Mouse (Mus musculus): ENCODE data around the gene Kiss1. TPM values are rescaled to one million over a fixed set of nuclear protein-coding genes. Genes with fewer than 3 reads are reported as not detected.

Gene Kiss1
- total and polyA plus RNA-seq, 3 experiments, result not detected

- no peak for TF ChIP-seq POLR2A (IDR thresholded peaks at IDR 0.05; ENCODE audit: control insufficient read depth in 1 of 2, insufficient read depth in 1 of 2, low read depth in 1 of 2, low read length in 2 of 2, poor library complexity in 1 of 2)
- peak; percentile 84 to 94 (median 86) for TF ChIP-seq CTCF (IDR thresholded peaks at IDR 0.05 in 2 of 3, conservative IDR thresholded peaks at IDR 0.05 in 1 of 3; ENCODE audit: control insufficient read depth in 1 of 3, insufficient read depth in 1 of 3, low read depth in 2 of 3, low read length in 3 of 3, poor library complexity in 1 of 3, severe bottlenecking in 1 of 3)
- no peak for TF ChIP-seq TBP (IDR thresholded peaks at IDR 0.05; ENCODE audit: low read depth, low read length)
- TF ChIP-seq GABPA (IDR thresholded peaks at IDR 0.05; ENCODE audit: low read depth, low read length), result no peak
- no peak for TF ChIP-seq NELFE (IDR thresholded peaks at IDR 0.05; ENCODE audit: low read depth, low read length)
- TF ChIP-seq TAL1 (IDR thresholded peaks at IDR 0.05; ENCODE audit: low read length), result no peak
- TF ChIP-seq USF1 (IDR thresholded peaks at IDR 0.05; ENCODE audit: low read depth, low read length), result no peak
- peak; percentile 88 for TF ChIP-seq ZC3H11A (IDR thresholded peaks at IDR 0.05; ENCODE audit: low read depth, low read length)
- no peak for TF ChIP-seq ZNF384 (IDR thresholded peaks at IDR 0.05; ENCODE audit: low read depth, low read length)
- TF ChIP-seq RAD21 (IDR thresholded peaks at IDR 0.05; ENCODE audit: low read depth, low read length), result peak; percentile 56
- TF ChIP-seq TCF12 (IDR thresholded peaks at IDR 0.05; ENCODE audit: low read depth, low read length), result no peak
- no peak for TF ChIP-seq ETS1 (IDR thresholded peaks at IDR 0.05; ENCODE audit: low read depth, low read length)
- 0 out of 2 replicates have a peak, but pooled peaks have one; percentile 21 for TF ChIP-seq HCFC1 (IDR thresholded peaks at IDR 0.05; ENCODE audit: low read depth, low read length)
- no peak for TF ChIP-seq MYC (IDR thresholded peaks at IDR 0.05; ENCODE audit: low read depth, low read length)
- TF ChIP-seq BHLHE40 (IDR thresholded peaks at IDR 0.05; ENCODE audit: borderline replicate concordance, low read depth, low read length), result no peak
- TF ChIP-seq RCOR1 (IDR thresholded peaks at IDR 0.05; ENCODE audit: low read depth, low read length), result no peak
- TF ChIP-seq MAZ (IDR thresholded peaks at IDR 0.05; ENCODE audit: low read depth, low read length), result 0 out of 2 replicates have a peak, but pooled peaks have one; percentile 11
- TF ChIP-seq MYB (IDR thresholded peaks at IDR 0.05; ENCODE audit: low read depth, low read length), result no peak
- TF ChIP-seq GATA1 (IDR thresholded peaks at IDR 0.05; ENCODE audit: low read depth, low read length), result no peak
- no peak for TF ChIP-seq ZMIZ1 (IDR thresholded peaks at IDR 0.05; ENCODE audit: low read depth, low read length)
- TF ChIP-seq EP300 (IDR thresholded peaks at IDR 0.05; ENCODE audit: low read depth in 1 of 2, low read length in 2 of 2), result no peak
These were observed 14.8 kb upstream of the Kiss1 start (continued) for GRCm38 (mm10) chr1:133306842-133307241.

GRCm38 (mm10) chr1:133307318-133307717 is 14.4 kb upstream of the Kiss1 start:
- H3K9me3 ChIP-seq (replicated peaks; ENCODE audit: insufficient read depth, low read length), result no peaks in the 10 kb centered on the region
- H3K4me3 ChIP-seq (ENCODE audit: control insufficient read depth in 1 of 2, insufficient read depth in 1 of 2, low read depth in 2 of 2, low read length in 2 of 2), result peak overlapping the region in 1 of 2 experiments; percentile 30; a peak in 2 of 4 replicates
- no peaks in the 10 kb centered on the region; a peak in 1 of 4 replicates for H3K36me3 ChIP-seq (ENCODE audit: control insufficient read depth in 1 of 2, insufficient read depth in 2 of 2, low read length in 2 of 2)
- no peaks in the 10 kb centered on the region for H3K27me3 ChIP-seq (ENCODE audit: control insufficient read depth in 1 of 2, insufficient read depth in 2 of 2, low read length in 2 of 2)
- TF ChIP-seq MAX (IDR thresholded peaks at IDR 0.05; ENCODE audit: low read length) (0 out of 2 replicates have a peak, but pooled peaks have one; percentile 3), SMC3 (IDR thresholded peaks at IDR 0.05; ENCODE audit: low read depth, low read length) (peak; percentile 91), CTCF (IDR thresholded peaks at IDR 0.05 in 2 of 3, conservative IDR thresholded peaks at IDR 0.05 in 1 of 3; ENCODE audit: control insufficient read depth in 1 of 3, insufficient read depth in 1 of 3, low read depth in 2 of 3, low read length in 3 of 3, poor library complexity in 1 of 3, severe bottlenecking in 1 of 3) (peak; percentile 61 to 87 (median 69)), RAD21 (IDR thresholded peaks at IDR 0.05; ENCODE audit: low read depth, low read length) (peak; percentile 65), MYC (IDR thresholded peaks at IDR 0.05; ENCODE audit: low read depth, low read length) (no peak), ZC3H11A (IDR thresholded peaks at IDR 0.05; ENCODE audit: low read depth, low read length) (peak; percentile 64)
- no peak overlapping the region for H3K27ac ChIP-seq (ENCODE audit: control insufficient read depth, low read depth, low read length)
- H3K9ac ChIP-seq (ENCODE audit: control insufficient read depth, low read depth, low read length, poor library complexity, severe bottlenecking), result peak overlapping the region; percentile 32; the same call in 1 of the 2 replicates
- no peaks in the 10 kb centered on the region for H3K79me2 ChIP-seq (ENCODE audit: control insufficient read depth, insufficient read depth, low read length, poor library complexity)
- H3K4me1 ChIP-seq (ENCODE audit: control insufficient read depth in 1 of 2, insufficient read depth in 2 of 2, low read length in 2 of 2), result peaks cover 3 to 12% of the 10 kb centered on the region in 2 experiments; a peak in 3 of 4 replicates
- DNase-seq (ENCODE audit: low read depth, low spot score), result peak; percentile 89
